Mouse (Mus musculus) neural tube, embryonic 11.5 days (tissue): ENCODE data around the gene Ipo11. TPM values are rescaled to one million over a fixed set of nuclear protein-coding genes. Genes with fewer than 3 reads are reported as not detected.

Source experiments
- ATAC-seq: fragments of 200-750 bp; cut with Nextera tagmentation; 2 replicates; pipeline ENCODE4 v1.8.0; 2017; ENCODE audit warnings: moderate number of reproducible peaks, mild to moderate bottlenecking, moderate TSS enrichment, moderate library complexity; ENCODE audit not compliant: insufficient read depth, low FRiP score, low TSS enrichment
- DNase-seq: peaks from one replicate; pipeline ENCODE4 v3.0.0-alpha.2; 2015; ENCODE audit warnings: low spot score
- H3K27ac ChIP-seq: fragments of 300-500 bp; sonication (generic); 2 replicates; pipeline ENCODE4 v1.5.1; 2014; ENCODE audit warnings: low read depth, mild to moderate bottlenecking, low read length
- H3K27me3 ChIP-seq: fragments of 300-500 bp; sonication (generic); 2 replicates; pipeline ENCODE4 v1.6.1; 2014; ENCODE audit warnings: mild to moderate bottlenecking, low read length, mixed read lengths; ENCODE audit not compliant: control insufficient read depth, insufficient read depth
- H3K36me3 ChIP-seq: fragments of 300-500 bp; sonication (generic); 2 replicates; pipeline ENCODE4 v1.6.1; 2014; ENCODE audit warnings: mild to moderate bottlenecking, low read length, moderate library complexity, mixed read lengths; ENCODE audit not compliant: control insufficient read depth, insufficient read depth
- H3K4me1 ChIP-seq: fragments of 300-500 bp; sonication (generic); 2 replicates; pipeline ENCODE4 v1.6.1; 2014; ENCODE audit warnings: low read length, mixed read lengths; ENCODE audit not compliant: control insufficient read depth, insufficient read depth
- H3K4me2 ChIP-seq: fragments of 300-500 bp; sonication (generic); 2 replicates; pipeline ENCODE4 v1.6.1; 2014; ENCODE audit warnings: low read depth, mild to moderate bottlenecking, moderate library complexity
- H3K4me3 ChIP-seq: fragments of 300-500 bp; sonication (generic); 2 replicates; pipeline ENCODE4 v1.5.1; 2014; ENCODE audit warnings: low read depth, low read length
- H3K9ac ChIP-seq: fragments of 300-500 bp; sonication (generic); 2 replicates; pipeline ENCODE4 v1.6.1; 2014; ENCODE audit warnings: mild to moderate bottlenecking, low read length
- H3K9me3 ChIP-seq: fragments of 300-500 bp; sonication (generic); 2 replicates; pipeline ENCODE4 v1.6.1; 2016; ENCODE audit warnings: low read length; ENCODE audit not compliant: control insufficient read depth
- WGBS: fragments of 180-500 bp; shearing (Covaris S2); extraction: QIAGEN DNeasy Blood & Tissue Kit; methylation state at CpG from one replicate; pipeline ENCODE4 v1.1.7; 2014; 5-methylcytosine and 5-hydroxymethylcytosine counted together
- polyA plus RNA-seq: library from polyadenylated mRNA; unstranded; fragments of >200 nt; fragmentation: Nextera tagmentation; extraction: Ambion mirVana; gene quantifications from 2 replicates; pipeline ENCODE4 v1.2.1, GENCODE M21; 2014

Gene Ipo11
- polyA plus RNA-seq, 1 experiment from 2014 or later, result 74.4 TPM

DNA sequence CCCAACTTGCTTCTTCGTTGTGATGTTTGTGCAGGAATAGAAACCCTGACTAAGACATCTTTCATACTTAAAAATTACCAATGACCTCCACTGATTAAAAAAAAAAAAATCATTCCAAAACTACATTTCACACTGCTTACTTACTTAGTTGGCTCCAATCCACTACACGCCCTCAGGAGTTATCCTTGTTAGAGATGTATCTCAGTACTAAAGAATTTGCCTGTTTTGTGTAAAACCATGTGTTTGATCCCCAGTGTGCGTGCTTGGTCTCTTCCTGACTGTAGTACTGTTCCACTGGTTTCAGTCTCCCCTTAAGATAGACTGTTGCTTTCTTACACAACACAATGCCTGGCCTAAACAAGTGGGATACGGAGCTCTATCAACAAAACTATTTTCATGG is 117.0 kb downstream of the Ipo11 start:
- H3K27ac ChIP-seq, result no peak overlapping the region
- no peaks in the 10 kb centered on the region; the same call in 1 of the 2 replicates for H3K36me3 ChIP-seq
- peaks cover 2% of the 10 kb centered on the region; the same call in 1 of the 2 replicates for H3K4me1 ChIP-seq
- 93% methylated on average over 4 of the region's 4 CpGs for WGBS
- no peak overlapping the region for H3K9ac ChIP-seq
- H3K4me3 ChIP-seq, result no peak overlapping the region
- no peaks in the 10 kb centered on the region for H3K9me3 ChIP-seq
- no peaks in the 10 kb centered on the region for H3K27me3 ChIP-seq
- DNase-seq (no peak), ATAC-seq (no peak)
- H3K4me2 ChIP-seq, result no peak overlapping the region

DNA sequence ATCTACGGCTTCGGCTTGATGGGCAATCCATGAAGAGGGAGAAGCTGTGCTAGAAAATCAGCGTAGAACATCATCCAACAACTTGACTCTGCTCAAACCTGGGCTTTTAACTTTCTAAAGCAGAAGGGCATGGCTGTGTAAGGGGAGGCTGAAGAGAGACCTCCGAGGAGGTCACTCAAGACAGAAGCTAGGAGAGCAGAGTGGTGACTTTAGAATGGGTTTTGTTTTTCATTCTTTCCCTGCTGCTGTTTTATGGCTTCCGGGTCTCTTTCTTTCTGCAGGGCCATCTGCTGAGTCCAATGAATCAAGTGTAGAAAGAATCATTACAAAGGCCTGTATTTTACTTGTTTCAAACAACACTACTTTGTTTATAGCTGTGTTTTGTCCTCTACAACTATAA is 119.7 kb downstream of the Ipo11 start:
- ATAC-seq (peak; percentile 67), DNase-seq (no peak)
- Histone ChIP-seq H3K4me3 (no peak overlapping the region), H3K4me2 (no peak overlapping the region), H3K4me1 (peaks cover 2% of the 10 kb centered on the region; the same call in 1 of the 2 replicates), H3K27ac (no peak overlapping the region), H3K9me3 (no peaks in the 10 kb centered on the region), H3K36me3 (no peaks in the 10 kb centered on the region; the same call in 1 of the 2 replicates), H3K9ac (no peak overlapping the region), H3K27me3 (no peaks in the 10 kb centered on the region)
- whole genome bisulfite sequencing, result 37% methylated on average over 5 of the region's 5 CpGs

DNA sequence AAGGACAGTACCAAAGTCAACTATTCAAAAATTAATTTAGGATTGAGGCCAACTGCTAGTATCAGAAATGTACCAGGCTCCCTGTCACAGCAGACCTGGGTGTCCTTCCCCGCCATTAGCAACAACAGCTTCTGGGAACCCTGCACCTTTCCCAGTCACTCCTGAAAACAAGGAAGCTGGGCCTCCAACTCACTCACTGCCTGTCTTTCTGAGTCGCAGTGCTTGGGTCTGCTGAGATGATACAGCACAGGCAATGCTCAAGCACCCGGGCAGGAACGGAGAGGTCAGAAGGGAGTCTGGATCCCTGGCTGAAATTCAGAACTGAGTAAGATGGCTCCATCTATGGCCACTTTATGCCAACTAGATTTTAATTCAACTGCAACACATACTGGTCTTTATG is 123.2 kb downstream of the Ipo11 start:
- peaks cover 8% of the 10 kb centered on the region for H3K36me3 ChIP-seq
- DNase-seq (no peak), ATAC-seq (no peak)
- no peak overlapping the region for H3K4me2 ChIP-seq
- no peak overlapping the region for H3K4me3 ChIP-seq
- no peak overlapping the region for H3K27ac ChIP-seq
- H3K9ac ChIP-seq, result no peak overlapping the region
- peaks cover 2% of the 10 kb centered on the region; the same call in 1 of the 2 replicates for H3K4me1 ChIP-seq
- no peaks in the 10 kb centered on the region for H3K27me3 ChIP-seq
- WGBS, result 85% methylated on average over 4 of the region's 4 CpGs
- no peaks in the 10 kb centered on the region for H3K9me3 ChIP-seq

GRCm38 (mm10) chr13:106813087-106813486 is 123.7 kb downstream of the Ipo11 start:
- ATAC-seq (no peak), DNase-seq (no peak)
- Histone ChIP-seq H3K9me3 (no peaks in the 10 kb centered on the region), H3K27me3 (no peaks in the 10 kb centered on the region), H3K36me3 (peaks cover 8% of the 10 kb centered on the region), H3K4me1 (peaks cover 2% of the 10 kb centered on the region; the same call in 1 of the 2 replicates), H3K4me3 (no peak overlapping the region), H3K9ac (no peak overlapping the region), H3K4me2 (no peak overlapping the region), H3K27ac (no peak overlapping the region)
- WGBS, result 89% methylated on average over 9 of the region's 9 CpGs

- Histone ChIP-seq H3K4me1 (no peaks in the 10 kb centered on the region), H3K36me3 (peaks cover 8% of the 10 kb centered on the region), H3K9me3 (no peaks in the 10 kb centered on the region), H3K9ac (no peak overlapping the region), H3K4me3 (no peak overlapping the region), H3K4me2 (no peak overlapping the region), H3K27me3 (no peaks in the 10 kb centered on the region), H3K27ac (no peak overlapping the region)
- ATAC-seq, result no peak
- 91% methylated on average over 7 of the region's 7 CpGs for WGBS
- DNase-seq, result no peak
Measured at GRCm38 (mm10) chr13:106810156-106810555, 126.6 kb downstream of the Ipo11 start.

GRCm38 (mm10) chr13:106808821-106809220 is 127.9 kb downstream of the Ipo11 start:
- ATAC-seq, result no peak
- H3K27ac ChIP-seq, result no peak overlapping the region
- peaks cover 8% of the 10 kb centered on the region for H3K36me3 ChIP-seq
- no peak overlapping the region for H3K4me3 ChIP-seq
- H3K4me1 ChIP-seq, result no peaks in the 10 kb centered on the region
- 82% methylated on average over 6 of the region's 6 CpGs for WGBS
- no peak for DNase-seq
- H3K4me2 ChIP-seq, result no peak overlapping the region
- H3K9ac ChIP-seq, result no peak overlapping the region
- H3K27me3 ChIP-seq, result no peaks in the 10 kb centered on the region
- H3K9me3 ChIP-seq, result no peaks in the 10 kb centered on the region

- H3K4me2 ChIP-seq, result no peak overlapping the region
- H3K9ac ChIP-seq, result no peak overlapping the region
- no peaks in the 10 kb centered on the region for H3K4me1 ChIP-seq
- H3K27ac ChIP-seq, result no peak overlapping the region
- no peak for ATAC-seq
- WGBS, result 100% methylated on average over 2 of the region's 2 CpGs
- no peak overlapping the region for H3K4me3 ChIP-seq
- H3K36me3 ChIP-seq, result peaks cover 8% of the 10 kb centered on the region
- no peaks in the 10 kb centered on the region for H3K27me3 ChIP-seq
- DNase-seq, result no peak
- H3K9me3 ChIP-seq, result no peaks in the 10 kb centered on the region
Measured at GRCm38 (mm10) chr13:106808315-106808714, 128.4 kb downstream of the Ipo11 start.

DNA sequence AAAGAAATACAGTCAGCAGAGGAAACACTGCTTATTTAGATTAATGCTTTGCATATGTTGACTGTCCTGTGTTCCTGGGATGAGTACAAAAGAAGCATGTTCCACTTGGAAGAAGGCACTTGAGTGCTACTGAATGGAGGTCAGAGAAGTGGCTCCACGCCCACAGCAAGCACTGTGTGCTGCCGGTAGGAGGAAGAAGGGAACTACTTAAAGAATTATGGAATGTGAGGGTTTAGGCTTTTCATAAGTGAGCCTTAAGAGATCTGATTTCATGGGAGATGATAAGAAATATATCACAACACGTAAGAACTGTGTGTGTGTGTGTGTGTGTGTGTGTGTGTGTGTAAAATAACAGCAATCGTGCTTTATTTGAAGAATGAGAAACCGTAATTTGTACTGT is 129.5 kb downstream of the Ipo11 start:
- 92% methylated on average over 5 of the region's 5 CpGs for WGBS
- DNase-seq, result no peak

DNA sequence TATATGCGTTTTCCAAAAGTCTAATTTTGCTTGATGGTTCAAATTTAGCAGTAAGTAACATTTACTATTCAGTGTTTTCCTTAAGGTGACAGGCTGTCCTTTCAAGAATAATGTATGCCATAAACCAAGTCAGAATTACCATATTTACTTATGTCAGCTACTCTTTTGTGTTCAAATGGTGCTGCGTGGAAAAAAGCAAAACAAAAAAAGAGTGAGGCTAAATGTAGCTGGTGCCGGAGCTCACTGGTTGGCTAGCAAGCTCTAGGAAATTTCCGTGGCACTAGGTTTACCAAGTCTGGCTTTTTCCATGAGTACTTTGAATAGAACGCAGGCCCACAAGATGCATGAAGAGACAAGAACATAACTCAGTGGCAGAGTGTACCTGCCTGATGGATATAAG is 131.6 kb downstream of the Ipo11 start:
- no peaks in the 10 kb centered on the region for H3K4me1 ChIP-seq
- H3K27ac ChIP-seq, result no peak overlapping the region
- no peak overlapping the region for H3K9ac ChIP-seq
- H3K4me2 ChIP-seq, result no peak overlapping the region
- 95% methylated on average over 5 of the region's 5 CpGs for WGBS
- no peaks in the 10 kb centered on the region for H3K27me3 ChIP-seq
- H3K36me3 ChIP-seq, result peaks cover 7% of the 10 kb centered on the region
- H3K4me3 ChIP-seq, result no peak overlapping the region
- H3K9me3 ChIP-seq, result no peaks in the 10 kb centered on the region
- ATAC-seq (no peak), DNase-seq (no peak)

More for the DNA sequence above, 129.5 kb downstream of the Ipo11 start:
- no peaks in the 10 kb centered on the region for H3K9me3 ChIP-seq
- no peaks in the 10 kb centered on the region for H3K4me1 ChIP-seq
- H3K4me2 ChIP-seq, result no peak overlapping the region
- H3K27ac ChIP-seq, result no peak overlapping the region
- H3K4me3 ChIP-seq, result no peak overlapping the region
- no peaks in the 10 kb centered on the region for H3K27me3 ChIP-seq
- peaks cover 8% of the 10 kb centered on the region for H3K36me3 ChIP-seq
- no peak overlapping the region for H3K9ac ChIP-seq
- ATAC-seq, result no peak
